Mouse (Mus musculus) adrenal gland, postnatal 14 days (tissue): ENCODE measurements around the gene Gns. TPM values are rescaled to one million over a fixed set of nuclear protein-coding genes. Genes with fewer than 3 reads are reported as not detected.
"Not testable (repeated sequence)": the region's sequence is repeated elsewhere in the genome, so short reads cannot be mapped to it uniquely, and the experiment has no call there.

ENCODE experiments used
- DNase-seq: peaks from one replicate; pipeline ENCODE4 v3.0.0; 2021; ENCODE audit warnings: mixed read lengths
- long read RNA-seq, 2 experiments: library from polyadenylated mRNA; stranded (forward); transcript quantifications; one replicate each; pipeline ENCODE4 v2.0.0; 2021
- total RNA-seq: library from RNA; stranded (reverse); gene quantifications from 2 replicates; pipeline ENCODE4 v1.2.3, GENCODE M21; 2021

Gns gene
- total RNA-seq, result 126 and 138 TPM in 2 replicates
- long read RNA-seq, experiment 1, transcript Gns-201 (14 exons, 3,855 nt), result major isoform, 120 of 148 reads
- long read RNA-seq, experiment 1, partial matches to known transcripts, result 10 of 148 reads
- long read RNA-seq, experiment 1, other reads (novel, unspliced or antisense), result 18 of 148 reads
- long read RNA-seq, experiment 2, transcript Gns-201 (14 exons, 3,855 nt), result major isoform, 82 of 103 reads
- long read RNA-seq, experiment 2, partial matches to known transcripts, result 18 of 103 reads
- long read RNA-seq, experiment 2, other reads (novel, unspliced or antisense), result 2 of 103 reads

DNA sequence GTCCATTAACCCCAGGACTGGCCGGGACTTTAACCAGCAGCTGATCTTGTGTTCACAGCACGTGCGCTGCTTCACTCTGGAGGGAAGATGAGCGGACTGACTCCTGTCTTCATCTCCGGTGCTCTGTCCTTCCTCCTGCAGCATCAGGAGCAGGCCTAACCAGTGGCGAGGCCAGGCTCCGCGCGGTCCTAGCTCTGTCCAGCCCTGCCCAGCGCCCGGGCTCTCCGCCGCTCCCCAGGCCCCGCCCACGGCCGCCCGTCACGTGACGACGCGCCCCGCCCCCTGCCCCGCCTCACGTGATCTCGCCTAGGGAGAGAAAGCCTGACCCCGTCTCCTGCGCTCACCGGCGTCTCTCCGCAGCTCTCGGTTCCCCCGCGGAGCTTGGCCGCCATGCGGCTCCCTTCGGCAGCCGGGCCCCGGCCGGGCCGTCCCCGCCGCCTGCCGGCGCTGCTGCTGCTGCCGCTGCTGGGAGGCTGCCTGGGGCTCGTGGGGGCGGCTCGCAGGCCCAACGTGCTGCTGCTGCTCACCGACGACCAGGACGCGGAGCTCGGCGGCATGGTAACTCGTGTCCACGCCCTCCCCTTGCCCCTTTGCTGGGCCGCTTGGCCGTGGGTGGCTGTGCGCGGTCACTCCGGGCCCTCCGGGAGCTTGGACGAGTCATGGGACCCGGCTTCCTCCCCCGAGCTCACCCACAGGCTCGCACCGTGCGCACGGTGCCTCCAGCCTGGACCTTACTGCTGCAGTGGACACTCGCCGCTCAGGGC, at the start of gene Gns:
Gns (plus strand) TSS at position 290 of the 764 bp plus-strand sequence.
- DNase-seq, result peak; percentile 97

DNA sequence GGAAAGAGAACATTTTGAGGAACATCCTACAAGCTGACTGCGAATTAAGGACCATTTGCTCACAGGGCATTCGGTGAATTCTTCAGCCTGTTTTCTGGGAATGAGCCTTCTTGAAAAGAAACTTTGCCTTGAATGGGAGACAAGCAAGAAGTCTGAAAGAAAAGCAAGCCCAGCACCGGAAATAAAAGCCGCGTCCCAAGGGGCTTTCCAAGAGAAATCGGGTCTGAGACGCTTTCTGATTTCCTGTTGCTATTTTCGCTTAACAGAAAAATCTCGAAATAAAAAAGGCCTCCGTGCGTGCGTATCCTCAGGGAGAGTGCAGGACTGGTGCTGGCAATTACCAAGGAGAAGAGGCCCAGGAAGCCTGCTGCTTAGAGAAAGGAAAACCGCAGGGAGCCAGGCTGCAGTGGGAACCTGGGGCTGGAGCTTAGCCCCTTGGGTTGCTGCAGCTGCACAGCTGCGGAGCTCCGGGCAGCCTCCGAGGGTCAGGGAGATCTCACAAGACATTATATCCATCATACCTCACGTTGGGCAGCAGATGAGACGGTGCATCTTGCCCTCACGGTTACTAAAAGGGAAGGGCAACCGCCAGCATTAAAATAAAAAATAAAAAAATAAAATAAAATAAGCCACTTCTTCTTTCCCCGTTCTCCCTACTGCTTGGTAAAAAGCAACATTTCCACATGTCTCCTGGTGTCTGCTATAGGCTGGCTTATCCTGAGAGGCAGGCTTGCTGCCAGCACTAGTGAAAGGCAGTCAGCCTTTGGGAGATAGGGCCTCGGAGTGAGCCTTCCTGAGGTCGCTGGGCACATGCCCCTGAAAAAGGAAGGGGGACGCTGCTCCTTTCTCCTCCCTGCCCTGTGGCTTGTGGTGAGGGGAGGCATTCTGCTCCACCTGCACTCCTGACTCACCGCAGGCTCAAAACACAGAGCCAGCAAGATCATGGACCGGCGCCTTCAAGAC, 49.3 kb upstream of the Gns start:
- no peak for DNase-seq

DNA sequence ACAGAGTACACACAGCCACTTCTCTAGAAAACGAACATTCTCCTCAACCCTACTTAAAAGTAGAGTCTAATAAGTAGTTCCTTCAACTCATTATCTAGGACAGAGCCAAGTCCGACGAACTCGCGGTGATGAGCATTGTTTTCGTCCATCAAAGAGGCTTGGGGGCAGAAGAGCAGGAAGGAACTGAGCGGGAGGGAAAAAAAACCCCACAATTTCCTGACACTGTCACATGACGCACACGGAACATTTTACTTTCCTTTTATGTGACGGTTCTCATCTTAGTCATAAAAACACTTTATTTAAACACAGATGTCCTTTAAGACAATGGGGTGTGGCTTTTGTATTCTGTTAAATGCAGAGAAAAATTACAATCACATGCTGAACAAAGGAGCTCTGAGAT, 48.5 kb upstream of the Gns start:
- no peak for DNase-seq

DNA sequence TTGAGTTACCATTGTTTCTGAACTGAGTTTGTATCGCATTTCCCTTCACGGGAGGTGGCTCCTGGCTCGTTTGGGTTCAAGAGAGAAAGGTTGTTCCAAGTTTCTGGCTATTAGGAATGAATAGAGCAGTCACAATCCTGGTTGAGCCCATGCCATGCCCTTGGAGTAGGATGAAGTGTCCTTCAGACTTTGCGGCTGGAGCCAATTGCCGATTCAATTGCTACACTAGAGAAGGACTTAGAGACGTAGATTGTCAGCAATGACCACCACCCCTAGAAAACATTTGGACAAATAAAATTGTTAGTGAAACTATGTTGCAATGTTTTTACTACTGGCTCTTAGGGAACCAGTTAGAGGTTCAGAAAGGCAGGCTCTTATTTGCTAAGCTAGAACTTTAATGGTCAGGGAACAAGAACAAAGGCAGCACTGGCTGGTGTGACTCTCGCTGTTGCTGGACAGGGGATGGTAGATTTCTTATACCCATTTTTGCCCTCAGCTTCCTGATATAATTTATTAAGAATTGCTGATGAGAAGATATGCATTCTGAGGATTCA, 46.4 kb upstream of the Gns start:
- no peak for DNase-seq

DNA sequence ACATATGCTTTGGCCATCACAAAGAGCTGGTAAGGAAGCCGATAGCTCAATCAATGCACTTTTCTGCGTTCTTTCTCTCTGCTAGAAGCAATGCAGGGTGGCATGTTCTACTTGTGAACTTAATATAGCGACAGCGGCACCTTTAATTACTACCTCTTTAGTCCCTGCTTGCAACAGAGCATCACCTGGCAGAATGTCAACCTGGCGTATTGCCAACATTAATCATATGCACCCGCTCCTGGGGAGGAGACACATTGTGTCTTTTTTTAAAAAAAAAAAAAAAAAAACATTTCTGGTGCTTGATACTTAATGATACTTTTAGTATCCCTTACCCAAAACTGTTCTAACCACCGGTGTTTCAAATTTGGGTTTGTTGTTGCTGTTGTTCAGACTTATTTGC, 41.4 kb upstream of the Gns start:
- peak; percentile 37 for DNase-seq

DNA sequence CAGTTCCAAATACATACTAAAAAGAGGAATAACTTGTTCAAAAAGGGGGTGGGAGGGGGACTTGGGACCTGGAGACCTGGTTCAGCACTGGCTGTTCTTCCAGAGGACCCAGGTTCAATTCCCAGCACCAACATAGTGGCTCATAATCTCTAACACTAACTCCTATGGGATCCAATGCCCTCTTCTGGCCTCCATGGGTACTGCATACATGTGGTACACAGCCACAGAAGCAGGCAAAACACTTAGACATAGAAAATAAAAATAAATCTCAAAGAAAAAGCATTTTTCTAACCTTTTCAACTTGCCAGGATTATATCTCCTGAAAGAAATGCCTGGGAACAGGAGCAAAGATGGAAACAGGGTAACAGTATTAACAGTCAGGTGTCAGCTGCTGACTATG, 38.7 kb upstream of the Gns start:
- DNase-seq, result no peak

DNA sequence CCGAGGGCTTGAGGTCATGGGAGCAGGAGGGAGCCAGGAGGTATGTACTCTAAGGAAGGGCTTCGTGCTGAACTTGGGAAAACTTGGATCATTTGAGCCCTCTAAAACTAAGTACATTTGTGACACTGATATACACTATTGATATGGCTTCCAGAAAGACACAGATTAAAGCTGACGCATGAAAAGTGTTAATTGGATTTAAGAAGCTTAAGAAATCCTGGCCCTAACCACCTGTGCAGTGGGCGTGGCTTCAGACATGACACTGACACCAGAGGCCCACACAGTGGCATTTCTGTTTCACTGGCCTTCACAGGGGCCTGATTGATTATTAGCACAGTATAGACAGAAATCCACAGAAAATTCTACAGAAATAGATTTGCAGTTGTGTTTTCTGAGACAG, 35.3 kb upstream of the Gns start:
- DNase-seq, result no peak

DNA sequence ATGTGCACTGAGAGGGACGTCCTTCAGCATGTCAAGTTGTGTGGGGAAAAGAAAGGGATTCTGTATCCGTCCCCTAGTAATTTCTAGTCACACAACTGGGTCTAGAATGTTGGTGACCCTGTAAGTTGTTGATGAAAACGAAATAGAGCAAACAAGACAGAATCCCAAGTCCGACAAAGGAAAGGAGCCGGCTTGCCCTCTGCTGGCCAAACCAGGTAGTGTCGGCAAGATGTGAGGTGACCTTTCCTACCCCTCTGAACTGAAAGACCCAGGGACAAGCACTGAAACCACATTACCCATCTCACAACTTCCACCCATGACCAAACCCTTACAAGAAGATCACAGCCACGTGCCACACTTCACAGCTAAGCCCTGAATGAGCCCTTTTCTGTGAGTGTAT, 34.0 kb upstream of the Gns start:
- DNase-seq, result peak; percentile 83

DNA sequence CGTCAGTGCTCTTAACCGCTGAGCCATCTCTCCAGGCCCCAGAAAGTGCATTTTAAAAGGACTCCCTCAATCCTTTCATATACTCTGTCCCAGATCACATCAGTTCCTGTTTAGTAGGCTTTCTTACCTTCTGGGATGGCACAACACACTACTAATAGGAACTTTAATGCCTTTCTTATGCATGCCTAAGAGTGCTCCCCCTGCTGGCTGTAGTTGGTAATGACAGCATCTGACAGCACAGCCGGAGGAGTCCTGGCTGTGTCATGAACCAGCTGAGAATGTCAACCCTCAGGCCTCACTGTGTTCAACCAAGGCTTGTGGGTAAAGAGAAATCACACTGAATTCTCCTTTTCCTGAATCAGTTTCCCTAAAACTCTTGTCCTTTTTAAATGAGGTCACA, 30.3 kb upstream of the Gns start:
- DNase-seq, result peak; percentile 81

DNA sequence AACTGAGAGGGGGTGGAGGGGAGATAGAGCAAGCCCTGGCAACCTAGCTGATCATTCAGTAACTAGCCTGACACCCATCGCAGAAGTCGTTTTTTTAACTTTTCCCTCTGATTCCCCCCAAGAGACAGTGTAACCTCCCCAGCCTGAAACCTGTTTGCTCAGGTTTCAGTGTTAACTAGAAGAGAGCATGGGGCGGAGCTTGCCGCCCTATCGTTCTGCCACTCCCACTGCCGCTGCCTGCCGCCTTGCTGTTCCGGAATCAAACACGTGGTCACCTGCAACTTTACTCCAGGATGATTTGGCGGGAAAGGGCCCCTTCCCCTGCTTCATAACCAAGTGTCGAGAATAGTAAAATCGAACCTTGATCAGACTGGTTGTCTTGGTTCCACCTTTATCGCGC, 28.4 kb upstream of the Gns start:
- DNase-seq, result not testable (repeated sequence)

DNA sequence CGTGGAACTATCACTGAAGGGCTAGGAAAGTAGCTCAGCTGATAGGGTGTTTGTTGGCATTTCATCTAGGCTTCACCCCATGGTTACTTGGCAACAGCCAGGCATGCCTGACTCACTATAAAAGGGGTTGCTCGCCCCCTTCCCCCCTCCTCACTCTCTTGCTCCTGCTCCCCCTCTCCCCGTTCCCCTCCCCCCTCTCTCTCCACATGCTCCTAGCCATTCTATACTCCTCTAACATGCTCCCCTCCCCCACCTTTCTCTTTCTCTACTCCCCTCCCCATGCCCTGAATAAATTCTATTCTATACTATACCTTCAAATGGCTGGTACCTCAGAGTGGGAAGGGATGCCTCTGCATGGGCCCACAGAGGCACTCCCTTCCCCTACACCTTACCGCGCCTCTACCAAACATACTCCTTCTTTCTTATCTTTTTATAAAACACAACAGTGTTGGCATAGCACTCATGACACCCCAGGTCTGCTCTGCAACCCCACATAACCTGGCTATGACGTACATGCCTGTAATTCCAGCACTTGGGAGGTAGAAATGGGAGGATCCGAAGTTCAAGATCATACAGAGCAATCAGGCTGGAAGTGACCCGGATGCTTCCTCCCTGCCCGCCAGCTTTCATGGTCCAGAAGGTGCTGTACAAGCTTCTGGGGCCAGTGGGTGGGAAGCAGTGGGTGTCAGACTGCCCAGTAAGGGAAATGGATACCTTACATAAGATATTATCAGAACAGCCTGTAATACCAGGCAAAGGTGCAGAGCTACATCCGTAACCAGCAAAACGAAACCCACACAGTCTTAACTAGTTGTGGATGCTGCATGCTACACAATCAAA, 23.9 kb upstream of the Gns start:
- no peak for DNase-seq

DNA sequence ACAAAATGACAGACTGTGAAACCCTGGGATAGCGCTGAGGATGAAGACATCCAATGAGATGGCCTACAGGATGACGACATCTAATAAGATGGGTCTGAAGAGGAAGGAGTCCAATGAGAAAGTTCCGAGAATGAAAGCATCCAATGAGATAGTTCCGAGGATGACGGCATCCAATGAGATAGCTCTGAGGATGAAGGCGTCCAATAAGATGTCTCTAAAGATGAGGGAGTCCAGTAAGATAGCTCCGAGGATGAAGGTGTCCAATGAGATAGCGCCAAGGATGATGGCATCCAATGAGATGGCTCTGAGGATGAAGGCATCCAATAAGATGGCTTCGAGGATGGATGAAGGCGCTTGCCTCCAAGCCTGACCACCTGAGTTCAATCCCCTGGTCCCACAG, 22.6 kb upstream of the Gns start:
- DNase-seq, result no peak

DNA sequence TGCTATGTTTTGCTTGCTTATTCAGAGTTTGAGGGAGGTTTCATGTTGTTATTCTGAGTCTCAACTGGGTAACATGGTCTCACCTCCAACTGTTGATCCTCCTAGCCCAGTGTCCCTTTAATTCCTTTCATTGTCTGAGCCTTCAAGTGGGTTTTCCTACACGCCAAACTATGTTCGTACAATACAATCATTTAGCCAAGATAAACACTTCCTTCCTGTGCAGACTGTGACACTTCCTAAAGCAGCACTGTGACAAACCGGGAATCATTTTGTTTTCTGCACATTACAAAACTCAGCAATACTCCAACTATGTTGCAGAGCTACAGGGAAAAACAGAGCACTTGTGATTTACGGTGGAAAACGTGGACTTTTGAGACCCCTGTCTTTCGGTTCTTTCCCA, 21.0 kb upstream of the Gns start:
- no peak for DNase-seq

DNA sequence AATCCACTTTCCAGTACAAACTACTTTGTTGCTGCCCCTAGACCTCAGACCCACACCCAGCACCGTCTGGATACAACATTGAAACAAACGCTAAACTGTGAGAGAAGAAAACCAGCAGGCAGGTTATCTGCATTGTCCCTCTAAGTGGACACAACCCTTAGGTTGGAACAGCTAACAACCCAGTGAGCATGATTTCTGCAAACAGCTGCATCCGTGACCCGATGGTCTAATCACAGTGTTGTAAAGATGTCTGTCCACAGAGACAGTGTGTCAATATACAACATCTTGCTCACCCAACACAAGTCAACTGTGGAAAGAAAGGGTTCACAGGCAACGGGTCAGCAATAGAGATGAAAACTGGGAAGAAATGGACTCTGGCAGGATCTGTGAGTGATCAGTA, 15.6 kb upstream of the Gns start:
- no peak for DNase-seq

DNA sequence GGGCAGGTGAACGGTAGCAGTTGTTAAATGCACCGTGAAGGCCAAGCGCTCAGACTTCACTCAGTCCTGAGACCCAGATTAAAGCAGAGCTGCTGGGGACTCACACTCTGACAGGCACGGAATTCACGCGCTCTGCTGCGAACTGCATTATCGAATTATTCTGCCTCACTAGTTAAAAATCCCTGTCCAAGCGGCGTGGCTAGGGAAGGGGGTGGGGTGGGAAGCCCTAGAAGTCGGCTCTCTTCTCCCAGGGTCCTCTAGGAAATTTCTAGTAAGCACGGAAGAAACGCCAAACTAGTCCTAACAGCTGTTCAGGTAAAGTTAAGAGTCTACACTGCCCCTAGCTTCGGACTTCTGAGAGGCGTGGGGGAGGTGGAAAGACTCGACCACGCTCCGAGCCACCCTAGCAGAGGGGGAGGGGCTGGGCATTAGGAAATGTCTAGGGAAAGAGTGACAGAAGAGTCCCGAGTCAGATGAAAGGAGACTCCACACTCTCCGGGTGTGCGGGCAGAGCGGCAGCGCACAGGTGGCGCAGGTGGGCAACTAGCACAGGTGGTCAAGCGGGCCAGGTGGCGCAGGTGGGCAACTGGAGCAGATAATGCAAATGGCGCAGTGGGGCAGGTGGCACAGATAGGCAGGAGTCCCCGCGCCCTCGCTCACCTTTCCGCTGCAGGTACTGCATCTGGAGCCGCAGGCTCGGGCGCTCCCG, 14.4 kb upstream of the Gns start:
- DNase-seq, result peak; percentile 45

DNA sequence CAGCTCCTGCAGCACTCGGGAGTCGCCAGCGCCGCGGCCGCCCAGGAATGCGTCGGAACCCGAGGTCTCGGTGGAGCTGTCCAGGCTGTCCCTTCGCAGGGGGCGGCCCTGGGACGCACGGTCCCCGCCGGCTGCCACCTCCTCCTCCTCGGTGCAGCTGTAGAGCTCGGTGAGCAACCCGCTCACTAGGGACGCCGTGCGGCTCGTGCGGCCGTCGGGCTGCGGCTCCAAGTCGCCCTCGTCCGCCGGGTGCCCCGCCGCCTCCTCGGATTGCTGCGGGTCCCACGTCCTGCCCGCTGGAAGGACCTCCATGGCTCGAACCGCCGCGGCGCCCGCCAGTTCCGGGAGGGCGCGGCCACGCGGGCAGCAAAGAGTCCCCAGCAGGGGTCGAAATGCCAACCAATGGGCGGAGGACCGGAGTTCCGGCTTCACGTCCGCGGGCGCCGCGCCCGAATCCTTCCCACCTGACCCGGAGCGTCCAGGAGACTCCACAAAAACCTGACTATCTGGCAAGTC, 13.8 kb upstream of the Gns start, which contains the start of gene Tbc1d30:
Tbc1d30 (minus strand) TSS at position 213 of the 516 bp plus-strand sequence.
- DNase-seq, result peak; percentile 79

DNA sequence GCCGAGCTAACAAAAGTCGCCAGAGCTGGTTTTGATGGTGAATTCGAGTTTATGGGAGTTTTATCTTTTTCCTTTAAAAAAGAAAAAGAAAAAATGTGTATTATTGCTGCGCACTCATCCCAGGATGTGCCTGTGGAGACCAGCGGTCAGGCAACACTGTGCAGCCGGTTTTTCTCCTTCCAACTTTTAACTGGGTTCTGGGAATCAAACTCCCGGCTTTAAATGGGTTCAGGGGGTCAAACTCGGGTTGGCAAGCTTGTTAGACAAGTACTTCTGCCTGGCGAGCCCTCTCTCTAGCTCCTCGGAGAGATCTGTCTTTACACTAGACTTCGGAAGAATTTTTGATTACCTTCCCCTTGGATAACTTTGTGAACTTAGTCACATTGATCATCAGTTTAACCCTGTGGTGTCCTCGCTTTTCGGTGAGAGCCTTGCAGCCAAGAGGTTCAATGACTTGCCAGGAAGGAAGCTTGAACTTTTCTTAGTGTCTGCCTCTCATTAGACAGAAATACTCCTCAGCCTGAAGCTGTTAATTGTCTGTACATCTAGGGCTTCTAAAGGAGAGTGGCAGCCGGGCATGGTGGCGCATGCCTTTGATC, 13.1 kb upstream of the Gns start:
- no peak for DNase-seq

DNA sequence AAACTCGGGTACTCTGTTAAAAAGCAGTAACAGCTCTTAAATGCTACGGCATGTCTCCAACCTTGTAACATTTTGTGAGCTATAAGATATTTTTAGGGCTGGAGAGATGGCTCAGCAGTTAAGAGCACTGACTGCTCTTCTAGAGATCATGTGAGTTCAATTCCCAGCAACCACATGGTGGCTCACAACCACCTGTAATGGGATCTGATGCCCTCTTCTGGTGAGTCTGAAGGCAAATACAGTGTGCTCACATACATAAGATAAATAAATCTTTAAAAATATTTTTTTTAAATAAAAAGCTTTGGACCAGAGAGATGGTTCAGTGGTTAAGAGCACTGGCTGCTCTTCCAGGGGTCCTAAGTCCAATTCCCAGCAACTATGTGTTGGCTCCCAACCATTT, 4.5 kb upstream of the Gns start:
- DNase-seq, result no peak

DNA sequence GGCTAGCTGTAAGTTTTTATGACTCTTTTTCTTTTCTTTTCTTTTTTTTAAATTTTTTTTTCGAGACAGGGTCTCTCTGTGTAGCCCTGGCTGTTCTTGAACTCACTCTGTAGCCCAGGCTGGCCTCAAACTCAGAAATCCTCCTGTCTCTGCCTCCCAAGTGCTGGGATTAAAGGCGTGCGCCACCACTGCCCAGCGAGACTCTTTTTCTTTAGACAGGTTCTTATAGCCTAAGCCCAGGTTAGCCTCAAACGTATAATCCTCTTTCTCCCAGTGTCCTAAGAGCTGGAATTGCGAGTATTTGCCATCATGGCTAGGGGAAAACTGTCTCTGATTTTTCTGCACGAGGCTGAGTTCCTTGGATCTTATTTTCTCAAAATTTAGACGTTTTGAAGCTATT, 1.7 kb upstream of the Gns start:
- DNase-seq, result no peak

DNA sequence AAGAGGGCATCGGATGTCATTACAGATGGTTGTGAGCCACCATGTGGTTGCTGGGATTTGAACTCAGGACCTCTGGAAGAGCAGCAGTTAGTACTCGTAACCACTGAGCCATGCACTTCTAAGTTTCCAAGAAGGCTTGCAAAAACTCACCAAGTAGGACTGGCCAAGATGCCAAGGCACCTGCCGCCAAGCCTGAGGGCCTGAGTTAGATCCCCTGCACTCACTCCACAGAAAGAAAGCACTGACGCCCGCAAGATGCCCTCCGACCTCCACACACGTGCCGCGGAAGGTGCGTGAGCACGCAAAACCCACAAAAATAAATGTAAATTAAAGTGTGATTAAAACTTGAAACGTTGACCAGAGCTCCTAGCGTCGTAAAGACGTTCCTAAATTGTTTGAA, 584 bp upstream of the Gns start:
- no peak for DNase-seq
